Mouse (Mus musculus): ENCODE data around the gene Cmtr2.

Cmtr2 gene

DNA sequence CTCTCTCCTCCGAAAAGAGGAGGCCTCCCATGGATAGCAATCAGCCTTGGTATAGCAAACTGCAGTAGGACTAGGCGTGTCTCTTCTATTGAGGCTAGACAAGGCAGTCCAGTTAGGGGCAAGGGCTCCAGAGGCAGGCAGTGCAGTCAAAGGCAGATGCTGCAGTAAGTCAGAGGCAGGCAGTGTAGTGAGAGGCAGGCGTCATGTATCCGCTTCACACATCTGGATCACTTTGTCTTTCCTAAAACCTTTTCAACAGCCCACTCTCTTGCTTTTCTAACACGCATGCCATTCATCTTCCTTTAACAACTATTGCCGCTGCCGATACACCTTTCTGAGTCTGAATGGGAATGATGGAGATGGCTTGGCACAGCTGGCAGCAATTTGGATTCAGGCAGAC lies at the start of gene Cmtr2:
TSS of gene Cmtr2 (plus strand) at position 301 of the 400 bp plus-strand sequence.
- no peak for DNase-seq

DNA sequence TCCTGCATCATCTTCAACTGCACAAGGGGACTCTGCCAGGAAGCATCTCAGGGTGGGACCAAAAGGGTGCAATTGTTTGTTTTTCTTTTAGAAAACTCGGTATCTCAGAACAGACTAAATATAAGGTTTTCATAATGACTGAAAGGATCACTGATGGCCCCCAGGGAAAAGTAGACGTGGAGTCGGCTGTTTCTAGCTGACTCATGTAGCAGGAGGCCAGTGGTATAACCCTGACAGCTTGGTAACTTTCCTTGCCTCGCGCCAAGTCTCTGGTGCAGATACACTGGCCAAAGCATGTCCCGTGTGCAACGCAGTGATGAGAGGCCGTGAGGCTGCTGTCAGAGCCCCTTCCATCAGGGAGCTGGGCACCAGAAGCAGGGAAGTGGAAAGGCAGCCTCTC lies 49.2 kb upstream of the Cmtr2 start:
- no peak for DNase-seq

DNA sequence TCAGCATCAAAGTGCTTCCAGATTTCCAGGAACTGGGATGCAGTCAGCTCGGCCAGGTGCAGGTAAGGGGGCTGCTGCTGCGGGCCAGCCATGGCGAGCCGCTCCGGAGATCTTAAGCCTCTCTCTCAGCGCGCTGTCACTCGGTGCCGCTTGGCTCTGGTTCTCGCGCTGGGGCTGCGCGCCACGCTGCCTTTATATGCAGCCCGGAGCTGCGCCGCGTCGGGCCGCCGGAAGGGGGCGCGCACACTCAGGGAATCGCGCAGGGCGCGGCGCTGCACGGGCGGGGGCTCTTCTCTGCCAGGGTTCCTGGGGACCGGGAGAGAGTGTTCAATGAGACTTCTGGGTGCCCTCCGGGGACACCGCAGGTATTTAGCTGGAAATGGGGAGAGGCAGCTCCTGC lies 47.4 kb upstream of the Cmtr2 start, which contains the start of gene Calb2:
TSS of gene Calb2 (minus strand) at position 165 of the 400 bp plus-strand sequence.
- peak; percentile 68 for DNase-seq

DNA sequence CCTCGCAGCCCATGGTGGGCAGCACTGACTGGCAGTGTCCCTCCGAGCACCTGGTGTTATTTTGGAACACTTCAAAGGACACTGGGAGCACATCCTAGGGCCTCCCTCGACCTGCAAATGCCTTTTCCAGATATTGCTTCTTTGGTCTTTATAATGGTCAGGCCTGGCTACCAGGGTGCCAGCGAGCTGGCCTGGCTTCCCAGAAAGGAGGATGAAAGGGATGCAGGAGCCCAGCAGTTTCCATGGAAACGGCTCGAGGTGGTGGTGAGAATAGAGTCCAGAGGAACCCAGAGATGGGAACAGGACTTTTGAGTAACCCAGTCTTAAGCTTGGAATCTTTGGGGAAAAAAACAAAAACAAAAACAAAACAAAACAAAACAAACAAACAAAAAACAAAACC lies 43.3 kb upstream of the Cmtr2 start:
- no peak for DNase-seq

DNA sequence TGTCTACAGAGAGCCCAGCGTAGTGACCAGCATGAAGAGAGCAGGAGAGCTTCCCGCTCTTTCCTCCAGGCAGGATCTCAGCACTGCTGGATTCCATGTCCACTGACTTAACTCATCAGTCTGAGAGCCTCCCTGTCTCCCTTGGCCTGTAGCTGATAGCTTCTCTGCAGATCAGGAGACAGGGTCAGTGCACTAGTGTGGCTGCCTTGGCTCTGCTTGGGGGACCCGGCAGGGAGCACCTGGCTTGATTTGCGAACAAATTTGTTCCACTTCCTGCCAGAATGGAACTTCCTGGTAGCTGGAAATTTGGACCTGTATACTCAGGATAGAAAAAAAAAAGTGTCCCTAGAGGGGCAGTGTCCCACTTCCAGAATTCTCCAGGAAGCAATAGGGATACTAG lies 40.6 kb upstream of the Cmtr2 start:
- DNase-seq = no peak

DNA sequence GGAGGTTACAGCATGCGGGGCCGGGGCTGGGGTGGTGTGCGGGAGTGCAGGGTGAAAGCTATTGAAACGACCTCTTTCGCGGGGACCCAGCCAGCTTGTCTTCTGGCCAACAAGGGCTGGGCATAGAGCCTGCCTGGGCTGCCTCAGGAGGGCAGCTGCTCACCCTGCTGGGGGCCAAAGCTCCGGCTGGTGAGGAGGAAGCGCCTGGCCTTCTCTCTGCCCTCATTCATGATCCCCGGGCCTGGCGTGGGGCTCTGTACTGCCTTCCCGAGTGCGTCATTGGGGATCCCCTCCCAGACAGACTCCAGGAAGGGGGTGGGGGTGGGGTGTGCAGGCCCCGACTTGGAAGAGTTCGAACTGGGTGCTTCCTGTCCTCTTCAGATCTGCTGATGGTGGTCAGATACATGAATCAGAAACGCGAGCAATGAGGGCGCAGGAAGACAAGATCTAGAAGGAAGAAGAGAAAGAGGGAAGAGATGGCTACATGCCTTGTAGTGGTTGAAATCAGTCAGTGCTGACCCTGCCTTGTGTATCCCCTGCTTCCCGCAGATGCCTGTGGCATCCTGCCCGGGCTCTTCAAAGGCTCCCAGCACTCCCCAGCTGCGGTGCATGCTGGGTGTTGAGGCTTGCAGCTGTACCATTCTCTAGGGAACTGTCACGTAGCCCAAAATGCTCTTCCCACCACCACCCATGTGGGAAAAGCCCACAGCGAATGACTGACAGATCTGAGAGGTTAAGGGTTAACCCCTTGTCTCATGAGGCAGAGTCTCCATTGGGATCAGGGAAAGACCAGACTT lies 37.9 kb upstream of the Cmtr2 start:
- DNase-seq = peak; percentile 18

DNA sequence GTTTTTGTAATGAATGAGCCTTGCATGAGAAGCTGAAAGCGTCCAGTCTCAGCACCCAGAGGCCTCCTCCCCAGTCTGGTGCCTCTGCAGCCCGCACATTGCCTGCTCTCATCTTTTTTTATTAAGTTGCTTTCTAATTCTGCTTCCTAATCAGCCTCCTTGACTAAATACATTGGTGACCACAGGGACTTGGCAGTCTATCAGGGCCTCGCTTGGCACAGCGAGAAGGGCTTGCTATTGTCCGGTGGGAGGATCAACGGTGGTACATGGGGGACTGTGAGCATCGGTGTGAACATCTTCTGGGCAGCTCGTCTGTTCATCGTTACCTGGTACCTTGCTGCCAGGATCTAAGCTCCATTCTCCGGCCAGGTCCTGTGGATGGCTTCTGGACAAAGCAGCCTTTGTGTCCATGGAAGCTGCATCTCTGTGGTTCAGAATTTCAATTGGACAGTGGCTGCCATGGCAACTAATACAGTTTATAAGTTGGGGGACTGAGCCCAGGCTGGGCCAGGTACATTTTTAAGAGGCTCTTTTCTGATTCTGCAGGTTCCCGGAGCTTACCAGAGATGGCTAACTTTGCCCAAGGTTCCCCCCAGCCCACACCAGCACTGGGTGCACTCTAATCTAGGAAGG lies 32.6 kb upstream of the Cmtr2 start:
- DNase-seq = no peak

DNA sequence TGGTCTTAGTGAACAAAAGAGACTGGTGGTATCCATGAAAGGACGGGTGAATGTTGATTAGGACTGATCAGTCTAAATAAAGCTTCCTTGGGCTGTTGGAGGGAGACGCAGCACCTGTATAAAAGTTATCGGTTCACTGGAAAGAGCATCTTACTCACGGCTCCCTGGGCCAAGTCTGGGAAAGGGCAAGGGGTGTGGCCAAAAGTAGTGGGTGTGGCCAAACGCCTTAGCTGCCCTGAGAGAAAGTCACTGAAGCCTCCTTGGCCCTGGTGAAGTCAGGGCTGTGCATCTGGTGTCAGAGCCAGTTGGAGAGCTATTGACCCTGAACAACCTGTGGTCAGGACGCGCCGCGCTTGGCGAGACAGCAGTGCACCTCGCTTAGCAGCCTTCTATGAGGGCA lies 31.7 kb upstream of the Cmtr2 start:
- no peak for DNase-seq

DNA sequence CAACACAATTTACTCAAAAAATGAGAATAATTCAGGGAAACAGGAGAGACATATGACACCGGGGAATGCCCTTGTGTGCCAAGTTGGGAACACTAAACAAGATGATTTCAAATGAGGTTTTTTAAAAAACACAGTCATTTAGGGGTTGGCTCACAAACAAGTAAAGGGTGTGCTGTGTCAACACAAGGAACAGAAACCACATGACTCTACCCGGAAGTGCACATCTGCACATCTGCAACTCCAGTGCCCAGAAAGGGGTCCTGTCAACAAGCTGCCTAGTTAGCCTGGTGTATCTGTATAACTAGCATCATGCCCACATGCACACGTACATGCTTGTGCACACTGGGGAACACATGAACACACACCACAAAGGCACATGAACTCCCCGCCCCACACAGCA lies 29.9 kb upstream of the Cmtr2 start:
- no peak for DNase-seq

DNA sequence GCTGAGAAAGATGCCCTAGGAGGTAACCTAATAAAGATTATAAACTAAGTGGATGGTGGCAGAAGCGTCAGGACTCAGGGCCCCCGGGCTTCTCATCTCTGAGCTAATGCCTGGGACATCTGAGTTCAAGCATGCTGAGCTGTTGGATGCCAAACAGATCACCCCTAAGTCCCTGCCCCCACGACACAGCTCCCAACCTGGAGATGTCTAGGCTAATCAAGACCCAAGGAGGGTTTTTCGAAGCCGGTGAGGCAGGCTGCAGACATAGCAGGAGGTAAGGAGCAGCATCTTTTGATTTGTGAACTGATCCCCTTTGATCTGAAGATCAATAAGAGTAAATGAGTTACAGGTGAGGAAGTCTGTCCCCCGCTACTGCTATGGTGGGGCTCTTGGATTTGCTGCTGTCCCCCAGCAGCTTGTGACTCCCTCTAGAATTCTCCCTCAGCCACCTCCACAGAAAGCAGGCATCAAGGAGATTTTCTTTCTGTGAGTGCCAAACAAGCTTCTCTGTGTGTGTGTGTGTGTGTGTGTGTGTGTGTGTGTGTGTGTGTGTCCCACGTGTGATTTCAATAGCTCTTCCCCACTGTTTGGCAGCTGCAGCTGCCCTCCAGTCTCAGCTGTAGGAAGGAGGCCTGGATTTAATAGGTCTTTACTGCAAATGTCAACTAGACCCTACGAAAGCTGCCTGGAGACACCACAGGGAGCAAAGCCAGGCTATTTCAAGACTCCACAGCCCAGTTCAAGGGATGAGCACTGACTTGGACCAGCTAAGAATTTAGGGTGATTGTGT lies 26.3 kb upstream of the Cmtr2 start:
- DNase-seq = no peak

DNA sequence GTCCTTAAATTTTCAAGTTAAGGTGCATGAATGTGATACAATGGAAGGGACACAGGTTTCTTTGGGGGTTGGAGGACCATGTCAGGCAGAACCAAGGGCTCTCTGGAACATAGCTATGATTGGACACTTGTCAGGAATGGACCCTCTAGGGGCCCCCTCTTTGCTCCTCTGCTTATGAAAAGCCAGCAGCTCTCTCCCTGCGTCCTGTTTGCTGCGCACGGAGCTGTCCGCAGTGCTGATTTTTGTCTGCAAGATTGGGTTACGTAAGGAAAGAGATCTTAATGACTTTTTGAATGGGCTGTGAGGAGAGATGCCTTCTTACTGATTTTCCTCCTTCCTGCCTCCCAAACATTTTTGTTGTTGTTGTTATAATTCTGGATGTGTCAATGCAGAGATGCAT lies 18.8 kb upstream of the Cmtr2 start:
- no peak for DNase-seq

DNA sequence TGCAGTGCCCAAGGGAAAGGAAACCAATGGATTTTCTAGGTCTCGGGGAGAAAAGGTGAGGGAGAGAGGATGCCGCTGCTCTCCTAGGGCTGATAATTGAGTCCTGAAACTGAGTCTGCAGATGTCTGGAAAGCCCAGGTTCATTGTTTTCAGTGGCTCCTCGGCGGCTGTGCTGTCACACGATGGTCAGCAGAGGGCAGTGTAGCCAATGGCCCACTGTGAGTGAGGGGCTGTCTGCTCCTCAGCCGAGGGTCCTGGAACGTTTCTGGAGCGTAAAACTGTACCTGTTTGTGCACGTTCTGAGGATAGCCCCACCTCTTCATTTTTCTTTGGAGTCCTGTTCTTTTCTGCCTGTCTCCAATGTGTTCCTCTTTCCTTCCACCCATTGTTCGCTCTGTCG lies 13.7 kb upstream of the Cmtr2 start:
- no peak for DNase-seq

DNA sequence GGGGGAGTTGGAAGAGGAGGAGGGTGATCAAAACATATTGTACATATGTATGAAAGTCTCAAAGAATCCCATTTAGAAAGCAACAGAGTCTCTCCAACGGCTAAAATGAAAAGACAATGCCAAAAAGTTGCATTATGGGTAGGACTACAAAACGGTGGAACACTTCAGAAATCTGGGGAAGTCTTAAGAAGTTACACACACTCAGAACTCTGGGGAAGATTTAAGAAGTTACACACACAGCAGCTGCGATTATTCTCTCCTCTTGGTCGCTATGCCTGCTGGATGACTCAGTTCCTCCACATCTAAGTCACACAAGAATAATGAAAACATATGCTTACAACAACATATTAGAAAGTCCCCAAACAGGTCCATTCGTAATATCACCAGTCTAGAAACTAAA lies 788 bp downstream of the Cmtr2 start:
- DNase-seq = no peak

DNA sequence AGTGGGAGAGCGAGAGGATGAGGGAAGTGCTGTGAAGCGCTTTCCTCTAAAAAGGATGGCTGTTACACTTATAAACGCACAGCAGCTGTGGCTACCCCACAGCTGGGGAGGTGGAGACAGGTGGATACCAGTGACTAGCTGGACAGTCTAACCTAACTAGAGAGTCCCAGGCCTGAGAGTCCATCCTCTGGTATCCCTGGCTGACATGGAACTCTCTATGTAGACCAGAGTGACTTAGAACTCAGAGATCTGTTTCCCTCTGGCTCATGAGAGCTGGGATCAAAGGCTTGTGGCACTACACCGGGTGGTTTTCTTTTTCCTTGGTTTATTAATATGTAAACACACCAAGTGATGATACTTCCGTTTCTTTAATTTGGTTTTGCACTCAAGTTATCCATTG lies 1.7 kb downstream of the Cmtr2 start:
- no peak for DNase-seq

DNA sequence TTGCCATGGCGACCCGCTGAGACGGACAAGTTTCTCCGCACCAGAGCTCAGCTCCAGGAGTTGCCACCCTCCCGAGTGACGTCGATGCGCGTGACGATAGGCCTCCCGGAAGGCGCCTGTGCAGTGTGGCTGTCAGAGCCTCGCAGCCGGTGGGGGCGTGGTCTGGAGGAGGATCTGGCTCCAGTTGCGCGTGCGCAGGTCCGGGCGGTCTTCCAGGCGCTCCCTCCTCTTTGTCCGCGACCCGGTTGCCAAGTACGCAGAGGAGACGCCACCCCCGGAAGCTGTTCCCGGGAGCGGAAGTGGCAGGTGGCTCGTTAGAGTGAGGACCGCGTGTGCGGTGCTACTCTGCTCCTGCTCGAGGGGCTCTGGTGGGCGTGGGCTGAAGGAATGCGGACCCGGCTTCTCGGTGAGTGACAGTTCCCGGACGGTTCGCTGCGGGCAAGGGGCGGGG lies 2.2 kb downstream of the Cmtr2 start:
- peak; percentile 100 for DNase-seq

DNA sequence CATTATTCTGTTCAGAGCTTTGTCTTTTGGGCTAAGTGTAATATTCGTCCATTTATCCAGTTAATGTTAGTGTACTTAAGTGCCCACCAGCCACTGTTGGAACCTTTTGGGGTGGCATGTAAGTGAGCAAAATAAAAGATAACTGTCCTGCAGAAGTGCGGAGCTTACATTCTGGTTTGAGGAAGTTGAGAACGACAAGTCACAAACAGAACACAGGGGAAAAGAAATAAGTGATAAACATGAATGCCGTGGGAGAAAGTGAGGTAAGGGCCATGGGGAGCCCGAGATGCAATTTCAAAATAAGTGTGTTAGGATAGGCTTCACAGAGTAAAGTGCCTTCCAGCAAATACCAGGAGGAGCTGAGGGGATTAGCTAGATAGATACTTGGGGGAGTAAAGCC lies 3.0 kb downstream of the Cmtr2 start:
- no peak for DNase-seq

DNA sequence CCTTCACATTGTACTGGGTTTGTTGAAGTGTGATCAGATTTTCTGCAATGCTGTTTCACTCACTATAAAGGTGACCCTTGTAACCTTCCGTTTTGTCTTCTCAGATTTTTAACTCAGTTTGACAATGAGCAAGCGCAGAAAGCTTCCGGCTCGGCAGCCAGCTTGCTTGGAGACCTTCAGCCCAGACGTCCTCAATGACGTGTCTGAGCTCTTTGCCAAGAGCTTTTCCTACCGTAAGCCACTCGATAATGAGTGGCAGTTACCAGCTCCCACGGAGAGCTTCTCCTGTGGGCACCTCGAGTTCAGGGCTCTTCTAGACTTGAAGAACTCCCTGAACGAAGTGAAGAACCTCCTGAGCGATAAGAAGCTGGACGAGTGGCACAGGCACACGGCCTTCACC lies 5.5 kb downstream of the Cmtr2 start:
- no peak for DNase-seq

DNA sequence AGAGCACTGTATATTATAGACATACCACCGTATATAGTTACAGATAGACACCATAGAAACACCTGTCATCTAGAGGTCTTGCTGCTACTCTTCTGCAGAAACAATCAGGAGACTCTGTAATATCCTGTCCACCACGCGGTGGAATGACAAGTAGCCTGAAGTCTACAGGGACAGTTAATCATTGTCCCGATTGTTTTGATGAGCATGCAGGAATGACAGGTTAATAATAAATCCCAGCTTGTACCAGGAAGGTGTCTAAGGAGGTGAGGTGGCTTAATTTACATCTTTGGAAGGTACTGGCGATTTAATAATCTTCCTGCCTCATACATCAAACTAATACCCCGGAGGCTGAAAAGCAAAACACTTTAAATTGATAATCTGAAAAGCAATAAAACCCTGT lies 15.3 kb downstream of the Cmtr2 start:
- DNase-seq = no peak

DNA sequence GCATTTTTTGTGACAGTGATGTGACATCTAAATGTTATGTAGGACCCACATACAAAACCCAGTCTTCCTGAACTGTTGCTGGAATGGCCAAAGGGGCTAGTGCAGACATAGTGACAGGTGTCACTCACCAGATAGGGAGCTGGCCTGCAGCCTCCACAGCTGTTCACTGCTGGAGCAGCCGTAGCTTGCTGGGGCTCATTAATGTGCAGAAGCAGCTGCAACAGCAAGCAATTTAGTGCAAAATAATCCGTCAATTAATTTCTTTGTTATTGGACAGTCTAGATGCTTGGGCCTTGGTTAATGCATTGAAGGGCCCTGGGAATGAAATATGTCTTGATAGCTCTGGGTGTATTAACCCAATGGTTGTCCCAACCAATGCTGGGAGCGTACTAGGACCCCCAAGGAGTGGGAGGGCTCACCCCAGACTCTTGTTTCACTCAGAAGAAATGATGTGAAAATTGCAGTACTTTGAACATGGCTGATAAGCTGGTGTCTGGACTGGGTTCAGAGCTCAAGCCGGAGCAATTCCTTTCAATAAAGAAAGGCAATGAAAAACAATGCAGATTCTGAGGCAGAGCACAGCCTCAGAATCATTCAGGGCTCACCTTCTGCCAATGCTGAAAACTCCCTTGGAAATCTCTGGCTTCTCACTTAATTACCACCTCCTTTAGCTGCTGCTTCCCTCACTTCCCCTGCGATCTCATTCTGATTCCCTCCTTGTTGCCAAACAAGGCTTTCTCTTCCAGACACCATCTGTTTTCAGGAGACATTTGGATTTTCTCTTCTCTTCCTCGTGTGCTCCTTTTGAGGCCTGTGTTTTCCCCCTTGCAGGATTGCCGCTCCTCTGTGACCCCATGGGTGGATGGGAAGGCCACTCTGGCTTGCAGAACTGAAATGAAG lies 27.1 kb downstream of the Cmtr2 start:
- DNase-seq = no peak

DNA sequence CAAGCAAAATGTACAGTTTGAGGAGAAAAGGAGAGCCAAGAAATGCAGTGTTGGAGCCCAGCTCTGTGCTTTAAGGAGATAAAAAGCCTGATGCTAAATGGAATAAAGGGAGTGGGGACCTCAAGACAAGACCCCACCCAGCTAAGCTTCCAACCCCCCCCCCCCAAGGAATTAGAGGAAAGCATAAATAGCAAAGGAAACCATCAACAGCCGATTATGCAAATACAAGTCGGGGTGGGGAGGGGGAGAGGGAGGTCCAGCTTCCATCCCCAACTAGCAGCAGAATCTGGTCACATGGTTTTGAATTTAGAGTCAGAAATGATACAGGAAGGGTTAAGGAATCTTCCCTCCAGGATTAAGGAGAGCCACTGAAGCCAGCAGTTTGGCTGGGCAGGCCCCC lies 29.1 kb downstream of the Cmtr2 start:
- DNase-seq = no peak

DNA sequence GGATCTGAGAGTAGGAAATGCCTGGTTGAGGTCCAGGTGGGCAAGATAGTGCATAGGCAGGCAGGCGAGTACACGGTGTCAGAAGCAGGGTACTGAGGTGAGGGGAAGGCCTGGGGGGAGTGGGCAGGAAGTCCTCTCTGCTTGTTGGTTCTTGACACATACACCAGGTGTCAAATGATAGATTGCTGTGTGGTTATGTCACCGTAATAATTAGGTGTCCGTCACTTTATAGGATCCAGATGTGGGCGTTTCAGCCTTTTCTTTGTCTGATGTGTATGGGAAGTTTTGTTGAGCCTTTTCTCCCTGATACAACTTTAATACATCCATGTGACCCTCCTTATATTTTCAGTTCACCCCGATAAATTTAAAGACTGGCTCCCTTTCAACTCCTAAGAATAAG lies 31.8 kb downstream of the Cmtr2 start:
- no peak for DNase-seq

DNA sequence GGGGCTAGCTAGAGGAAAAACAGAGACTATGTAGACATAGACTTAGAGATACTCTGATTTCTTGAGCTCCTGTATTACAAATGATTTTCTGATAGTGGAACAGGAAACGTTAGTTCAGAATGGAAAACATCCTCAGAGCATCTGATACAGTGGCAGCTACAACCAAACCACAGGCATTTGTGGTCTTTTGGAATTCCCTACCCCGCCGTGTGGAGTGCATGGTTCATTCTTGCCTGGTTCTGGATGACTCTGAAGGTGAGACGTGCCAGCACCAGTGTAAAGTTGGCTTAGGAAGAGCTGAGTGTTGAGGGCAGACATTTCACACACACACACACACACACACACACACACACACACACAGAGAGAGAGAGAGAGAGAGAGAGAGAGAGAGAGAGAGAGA lies 38.5 kb downstream of the Cmtr2 start:
- no peak for DNase-seq

DNA sequence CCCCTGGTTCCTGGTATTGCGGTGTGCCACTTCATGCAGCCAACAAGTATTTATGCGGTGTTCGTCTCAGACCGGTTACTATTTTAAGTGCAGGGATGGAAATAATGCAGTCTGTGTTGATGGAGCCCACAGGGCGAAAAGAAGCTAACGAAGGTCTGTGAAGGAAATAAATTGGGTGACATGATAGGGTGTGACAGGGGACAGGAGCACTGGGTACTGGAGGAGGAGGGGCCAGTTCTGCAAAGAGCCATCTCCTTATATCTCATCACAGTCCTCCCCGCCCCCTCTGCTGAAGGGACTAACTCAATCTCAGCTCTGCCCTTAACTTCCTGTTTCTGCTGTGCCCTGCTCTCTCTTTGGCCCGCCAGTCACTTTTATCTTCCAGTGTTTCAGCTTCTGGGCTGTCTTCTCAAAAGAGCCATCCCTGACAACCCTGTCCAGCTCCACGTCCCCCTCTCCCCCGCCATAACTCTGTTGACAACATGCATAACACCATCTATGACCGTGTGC lies 50.4 kb downstream of the Cmtr2 start:
- DNase-seq = no peak

All from right cerebral cortex, postnatal 25 days (tissue).